Mouse (Mus musculus): Measurements from ENCODE around the gene G6pc.

GRCm38 (mm10) chr11:101416433-101417100 lies 49.2 kb downstream of the G6pc start:
- TF ChIP-seq CTCF (IDR thresholded peaks at IDR 0.05; ENCODE audit: low read depth), result no peak
- no peak for TF ChIP-seq EP300 (IDR thresholded peaks at IDR 0.05; ENCODE audit: low read depth)

All from liver, postnatal 0 days (tissue).